Mouse (Mus musculus): ENCODE data around the gene Zfp423. TPM values are rescaled to one million over a fixed set of nuclear protein-coding genes. Genes with fewer than 3 reads are reported as not detected.

Zfp423 gene
- polyA plus RNA-seq, 1 experiment from 2014 or later, result 25.2 TPM

GRCm38 (mm10) chr8:87875852-87876251 is 83.5 kb downstream of the Zfp423 start:
- DNase-seq (ENCODE audit: extremely low spot score, low spot score), result no peak
- Histone ChIP-seq H3K4me3 (no peak overlapping the region), H3K36me3 (replicated peaks) (peaks cover 27% of the 10 kb centered on the region), H3K9me3 (no peaks in the 10 kb centered on the region), H3K27me3 (ENCODE audit: poor library complexity, severe bottlenecking) (no peaks in the 10 kb centered on the region), H3K27ac (peak overlapping the region; percentile 68), H3K4me1 (peaks cover 88% of the 10 kb centered on the region)
- 80% methylated on average over 6 of the region's 6 CpGs for WGBS

GRCm38 (mm10) chr8:87875452-87875851 is 83.9 kb downstream of the Zfp423 start:
- no peaks in the 10 kb centered on the region for H3K9me3 ChIP-seq
- peaks cover 88% of the 10 kb centered on the region for H3K4me1 ChIP-seq
- peak; percentile 31 for DNase-seq (ENCODE audit: extremely low spot score, low spot score)
- H3K36me3 ChIP-seq (replicated peaks), result peaks cover 27% of the 10 kb centered on the region
- H3K4me3 ChIP-seq, result no peak overlapping the region
- 60% methylated on average over 10 of the region's 10 CpGs for WGBS
- H3K27ac ChIP-seq, result peak overlapping the region; percentile 68
- H3K27me3 ChIP-seq (ENCODE audit: poor library complexity, severe bottlenecking), result no peaks in the 10 kb centered on the region

GRCm38 (mm10) chr8:87872987-87873550 is 86.3 kb downstream of the Zfp423 start:
- WGBS, result 45% methylated on average over 14 of the region's 14 CpGs
- peaks cover 85% of the 10 kb centered on the region for H3K4me1 ChIP-seq

DNA sequence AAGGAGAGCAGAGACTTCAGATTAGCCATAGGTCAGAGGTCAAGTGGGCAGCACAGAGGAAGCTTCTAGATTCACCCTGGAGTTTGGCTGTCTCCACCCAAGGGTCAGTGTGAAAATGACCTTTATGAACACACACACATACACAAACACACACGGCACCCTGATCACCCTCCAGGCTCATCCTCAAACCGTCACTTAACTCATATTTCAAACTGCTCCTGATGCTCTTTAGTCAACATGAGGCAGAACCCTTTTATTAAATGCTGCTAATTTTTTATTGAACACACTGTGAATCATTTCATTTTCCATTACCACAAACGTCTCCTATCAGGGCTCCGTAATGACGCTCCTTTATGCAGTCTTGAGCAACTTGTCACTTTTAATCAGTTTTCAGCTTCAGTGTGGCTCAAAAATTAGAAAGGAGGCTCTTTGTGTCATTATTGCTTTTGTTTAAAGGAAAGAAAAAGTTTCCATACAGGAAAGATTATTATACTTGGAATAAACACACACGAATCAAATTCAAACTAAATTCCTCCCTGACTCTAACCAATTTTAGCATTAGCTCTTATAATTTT is 87.0 kb downstream of the Zfp423 start:
- Histone ChIP-seq H3K36me3 (replicated peaks) (peaks cover 17% of the 10 kb centered on the region), H3K27me3 (ENCODE audit: poor library complexity, severe bottlenecking) (no peaks in the 10 kb centered on the region), H3K4me3 (no peak overlapping the region), H3K4me1 (peaks cover 89% of the 10 kb centered on the region), H3K9me3 (no peaks in the 10 kb centered on the region), H3K27ac (peak overlapping the region; percentile 48; the same call in 1 of the 2 replicates)
- no peak for DNase-seq (ENCODE audit: extremely low spot score, low spot score)
- 74% methylated on average over 6 of the region's 6 CpGs for WGBS

More at GRCm38 (mm10) chr8:87872987-87873550, 86.3 kb downstream of the Zfp423 start:
- no peak overlapping the region for H3K4me3 ChIP-seq
- DNase-seq (ENCODE audit: extremely low spot score, low spot score), result no peak
- H3K36me3 ChIP-seq (replicated peaks), result peaks cover 21% of the 10 kb centered on the region
- no peaks in the 10 kb centered on the region for H3K27me3 ChIP-seq (ENCODE audit: poor library complexity, severe bottlenecking)
- peak overlapping the region; percentile 56; the same call in 1 of the 2 replicates for H3K27ac ChIP-seq
- no peaks in the 10 kb centered on the region for H3K9me3 ChIP-seq

DNA sequence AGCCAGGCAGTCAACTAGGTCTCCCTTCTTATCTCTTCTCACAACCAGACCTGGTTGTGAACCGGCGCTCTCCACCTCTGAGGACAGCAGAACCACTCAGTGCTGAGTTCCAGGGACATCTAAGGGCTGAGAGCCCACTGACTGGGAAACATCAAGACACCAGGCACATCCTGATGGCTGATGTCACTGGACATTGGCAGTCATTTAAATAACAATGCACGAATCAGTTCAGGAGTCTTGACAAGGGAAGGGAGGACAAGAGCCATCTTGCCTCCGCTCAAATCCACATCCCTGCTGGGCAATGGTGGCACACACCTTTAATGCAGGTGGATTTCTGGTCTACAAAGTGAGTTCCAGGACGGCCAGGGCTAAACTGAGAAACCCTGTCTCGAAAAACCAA is 92.8 kb downstream of the Zfp423 start:
- H3K4me3 ChIP-seq, result no peak overlapping the region
- no peak for DNase-seq (ENCODE audit: extremely low spot score, low spot score)
- no peaks in the 10 kb centered on the region; the same call in 1 of the 2 replicates for H3K9me3 ChIP-seq
- peaks cover 83% of the 10 kb centered on the region for H3K4me1 ChIP-seq
- H3K36me3 ChIP-seq (replicated peaks), result peaks cover 11% of the 10 kb centered on the region; the same call in 1 of the 2 replicates
- 81% methylated on average over 6 of the region's 6 CpGs for WGBS
- no peaks in the 10 kb centered on the region for H3K27me3 ChIP-seq (ENCODE audit: poor library complexity, severe bottlenecking)
- no peak overlapping the region for H3K27ac ChIP-seq

DNA sequence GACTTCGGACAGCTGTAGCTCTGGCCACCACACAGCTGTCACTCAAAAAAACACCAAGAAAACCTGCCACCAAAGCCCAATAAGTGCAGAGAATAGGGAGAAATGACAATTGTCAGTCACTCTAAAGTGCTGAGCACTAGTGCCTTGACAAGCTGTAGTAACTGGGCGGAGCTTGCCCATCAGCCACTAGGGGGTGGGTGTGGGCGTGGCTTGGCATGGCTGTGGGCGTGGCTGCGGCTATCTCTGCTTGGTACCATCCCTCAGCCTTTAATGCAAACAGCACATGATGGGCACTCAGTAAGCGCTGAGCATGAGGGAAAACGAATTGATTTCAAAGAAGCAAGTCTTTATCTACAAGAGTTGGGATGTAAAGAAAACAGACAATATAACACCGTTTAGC is 95.2 kb downstream of the Zfp423 start:
- DNase-seq (ENCODE audit: extremely low spot score, low spot score), result no peak
- 67% methylated on average over 8 of the region's 8 CpGs for WGBS
- Histone ChIP-seq H3K9me3 (no peaks in the 10 kb centered on the region; the same call in 1 of the 2 replicates), H3K4me1 (peaks cover 90% of the 10 kb centered on the region), H3K36me3 (replicated peaks) (peaks cover 13% of the 10 kb centered on the region), H3K27me3 (ENCODE audit: poor library complexity, severe bottlenecking) (no peaks in the 10 kb centered on the region), H3K4me3 (no peak overlapping the region), H3K27ac (0 out of 2 replicates have a peak overlapping the region, but pooled peaks have one; percentile 1)

- Histone ChIP-seq H3K36me3 (replicated peaks) (peaks cover 24% of the 10 kb centered on the region), H3K9me3 (no peaks in the 10 kb centered on the region; the same call in 1 of the 2 replicates), H3K4me1 (peaks cover 93% of the 10 kb centered on the region), H3K4me3 (no peak overlapping the region), H3K27me3 (ENCODE audit: poor library complexity, severe bottlenecking) (no peaks in the 10 kb centered on the region), H3K27ac (no peak overlapping the region)
- DNase-seq (ENCODE audit: extremely low spot score, low spot score), result no peak
- 91% methylated on average over 8 of the region's 8 CpGs for WGBS
These were observed 96.3 kb downstream of the Zfp423 start for GRCm38 (mm10) chr8:87863128-87863527.

GRCm38 (mm10) chr8:87861718-87862117 is 97.7 kb downstream of the Zfp423 start:
- Histone ChIP-seq H3K27me3 (ENCODE audit: poor library complexity, severe bottlenecking) (no peaks in the 10 kb centered on the region), H3K9me3 (no peaks in the 10 kb centered on the region; the same call in 1 of the 2 replicates), H3K27ac (0 out of 2 replicates have a peak overlapping the region, but pooled peaks have one; percentile 40), H3K36me3 (replicated peaks) (peaks cover 38% of the 10 kb centered on the region), H3K4me3 (no peak overlapping the region), H3K4me1 (peaks cover 79% of the 10 kb centered on the region)
- no peak for DNase-seq (ENCODE audit: extremely low spot score, low spot score)
- WGBS, result 59% methylated on average over 5 of the region's 5 CpGs

GRCm38 (mm10) chr8:87860905-87861304 is 98.5 kb downstream of the Zfp423 start:
- H3K27me3 ChIP-seq (ENCODE audit: poor library complexity, severe bottlenecking), result no peaks in the 10 kb centered on the region
- H3K4me3 ChIP-seq, result no peak overlapping the region
- H3K4me1 ChIP-seq, result peaks cover 71% of the 10 kb centered on the region
- H3K36me3 ChIP-seq (replicated peaks), result peaks cover 46% of the 10 kb centered on the region
- DNase-seq (ENCODE audit: extremely low spot score, low spot score), result no peak
- 78% methylated on average over 6 of the region's 6 CpGs for WGBS
- H3K9me3 ChIP-seq, result no peaks in the 10 kb centered on the region; the same call in 1 of the 2 replicates
- no peak overlapping the region for H3K27ac ChIP-seq

GRCm38 (mm10) chr8:87851871-87852270 is 107.5 kb downstream of the Zfp423 start:
- Histone ChIP-seq H3K27ac (no peak overlapping the region), H3K27me3 (ENCODE audit: poor library complexity, severe bottlenecking) (no peaks in the 10 kb centered on the region), H3K9me3 (no peaks in the 10 kb centered on the region), H3K4me1 (peaks cover 26% of the 10 kb centered on the region), H3K36me3 (replicated peaks) (peaks cover 61% of the 10 kb centered on the region), H3K4me3 (no peak overlapping the region)
- WGBS, result 92% methylated on average over 3 of the region's 3 CpGs
- DNase-seq (ENCODE audit: extremely low spot score, low spot score), result no peak

GRCm38 (mm10) chr8:87851380-87851779 is 108.0 kb downstream of the Zfp423 start:
- peaks cover 26% of the 10 kb centered on the region for H3K4me1 ChIP-seq
- no peaks in the 10 kb centered on the region for H3K9me3 ChIP-seq
- DNase-seq (ENCODE audit: extremely low spot score, low spot score), result no peak
- H3K36me3 ChIP-seq (replicated peaks), result peaks cover 61% of the 10 kb centered on the region
- no peak overlapping the region for H3K27ac ChIP-seq
- 92% methylated on average over 5 of the region's 5 CpGs for WGBS
- no peaks in the 10 kb centered on the region for H3K27me3 ChIP-seq (ENCODE audit: poor library complexity, severe bottlenecking)
- no peak overlapping the region for H3K4me3 ChIP-seq

DNA sequence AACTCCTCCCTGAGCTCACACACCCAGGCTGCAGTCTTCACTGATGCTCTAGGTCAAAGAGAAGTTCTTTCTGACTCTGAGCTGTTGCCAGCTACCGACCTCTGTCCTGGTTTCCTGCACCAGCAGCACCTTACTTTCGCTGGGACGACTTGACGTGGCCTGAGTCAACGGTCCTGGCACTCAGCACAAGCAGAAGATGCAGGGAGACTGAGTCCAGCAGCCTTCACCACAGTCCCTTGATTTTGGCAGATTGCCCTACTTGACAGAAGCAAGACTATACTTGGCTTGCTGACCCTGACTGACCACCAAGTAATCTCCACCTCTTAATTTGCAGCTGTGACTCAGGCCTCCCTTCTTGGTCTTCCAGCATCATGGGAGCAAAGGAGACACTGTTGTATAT is 110.6 kb downstream of the Zfp423 start:
- no peak overlapping the region for H3K4me3 ChIP-seq
- WGBS, result 95% methylated on average over 5 of the region's 5 CpGs
- H3K4me1 ChIP-seq, result peaks cover 26% of the 10 kb centered on the region
- 0 out of 2 replicates have a peak overlapping the region, but pooled peaks have one; percentile 6 for H3K27ac ChIP-seq
- H3K9me3 ChIP-seq, result no peaks in the 10 kb centered on the region
- peaks cover 63% of the 10 kb centered on the region for H3K36me3 ChIP-seq (replicated peaks)
- H3K27me3 ChIP-seq (ENCODE audit: poor library complexity, severe bottlenecking), result no peaks in the 10 kb centered on the region
- DNase-seq (ENCODE audit: extremely low spot score, low spot score), result no peak

- H3K36me3 ChIP-seq (replicated peaks), result peaks cover 67% of the 10 kb centered on the region
These were observed 111.6 kb downstream of the Zfp423 start for GRCm38 (mm10) chr8:87847796-87848195.

More at GRCm38 (mm10) chr8:87847796-87848195, 111.6 kb downstream of the Zfp423 start:
- Histone ChIP-seq H3K27me3 (ENCODE audit: poor library complexity, severe bottlenecking) (no peaks in the 10 kb centered on the region), H3K27ac (no peak overlapping the region), H3K4me3 (no peak overlapping the region), H3K4me1 (peaks cover 27% of the 10 kb centered on the region), H3K9me3 (no peaks in the 10 kb centered on the region)
- WGBS, result 85% methylated on average over 6 of the region's 6 CpGs
- DNase-seq (ENCODE audit: extremely low spot score, low spot score), result no peak

Data from forebrain, embryonic 10.5 days (tissue).